Mouse (Mus musculus) hindbrain, embryonic 10.5 days (tissue): ENCODE measurements around the gene Sag. TPM values are rescaled to one million over a fixed set of nuclear protein-coding genes. Genes with fewer than 3 reads are reported as not detected.

Source experiments
- DNase-seq: peaks from one replicate; pipeline ENCODE4 v3.0.0-alpha.2; 2017; ENCODE audit warnings: low spot score
- H3K27ac ChIP-seq: fragments of 300-500 bp; sonication (generic); 2 replicates; pipeline ENCODE4 v1.5.1; 2016; ENCODE audit warnings: mild to moderate bottlenecking, moderate library complexity
- H3K27me3 ChIP-seq: fragments of 300-500 bp; sonication (generic); 2 replicates; pipeline ENCODE4 v1.6.1; 2016; ENCODE audit warnings: mild to moderate bottlenecking; ENCODE audit not compliant: poor library complexity, insufficient read depth, severe bottlenecking
- H3K36me3 ChIP-seq: fragments of 300-500 bp; sonication (generic); 2 replicates; pipeline ENCODE4 v1.6.1; 2016; ENCODE audit warnings: mild to moderate bottlenecking, moderate library complexity
- H3K4me1 ChIP-seq: fragments of 300-500 bp; sonication (generic); replicated peaks from 2 replicates; pipeline ENCODE4 v1.6.1; 2016; ENCODE audit warnings: mild to moderate bottlenecking
- H3K4me3 ChIP-seq: fragments of 300-500 bp; sonication (generic); 2 replicates; pipeline ENCODE4 v1.5.1; 2016; ENCODE audit warnings: mild to moderate bottlenecking, moderate library complexity
- H3K9me3 ChIP-seq: fragments of 300-500 bp; sonication (generic); 2 replicates; pipeline ENCODE4 v1.6.1; 2016; ENCODE audit warnings: mild to moderate bottlenecking, moderate library complexity
- WGBS: fragments of 180-500 bp; shearing (Covaris S2); methylation state at CpG from one replicate; pipeline ENCODE4 v1.1.7; 2016; 5-methylcytosine and 5-hydroxymethylcytosine counted together
- polyA plus RNA-seq: library from polyadenylated mRNA; unstranded; fragments of >200 nt; fragmentation: Nextera tagmentation; extraction: Ambion mirVana; gene quantifications from 2 replicates; pipeline ENCODE4 v1.2.1, GENCODE M21; 2016

The Sag gene
- polyA plus RNA-seq, 1 experiment from 2014 or later: 2.5 TPM

DNA sequence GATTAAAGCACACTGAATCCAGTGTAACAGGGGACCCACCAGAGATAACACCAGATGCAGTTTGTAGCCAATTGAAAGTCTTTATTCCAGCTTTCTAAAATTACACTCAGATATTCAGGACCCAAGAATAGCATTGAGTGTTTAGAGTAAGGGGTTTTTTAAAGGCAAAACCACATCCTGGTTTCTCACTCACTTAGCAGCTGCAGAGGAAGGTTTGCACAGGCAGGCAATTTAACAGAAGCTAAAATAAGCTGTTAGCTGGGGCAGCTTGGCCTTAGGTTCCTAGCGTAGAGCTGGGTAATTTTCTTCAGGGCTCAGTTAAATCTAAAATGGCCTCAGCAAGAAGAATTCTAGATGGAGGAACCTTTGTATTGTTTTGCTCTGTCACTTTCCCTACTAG is 63.2 kb downstream of the Sag start:
- WGBS: 90% methylated on average over 1 of the region's 1 CpGs
- Histone ChIP-seq H3K36me3 (no peaks in the 10 kb centered on the region), H3K9me3 (no peaks in the 10 kb centered on the region), H3K4me3 (no peak overlapping the region), H3K27ac (no peak overlapping the region), H3K27me3 (no peaks in the 10 kb centered on the region), H3K4me1 (peaks cover 11% of the 10 kb centered on the region; the same call in 1 of the 2 replicates)
- DNase-seq: no peak

- Histone ChIP-seq H3K36me3 (no peaks in the 10 kb centered on the region), H3K4me1 (peaks cover 19% of the 10 kb centered on the region; the same call in 1 of the 2 replicates), H3K27me3 (no peaks in the 10 kb centered on the region), H3K4me3 (no peak overlapping the region), H3K9me3 (no peaks in the 10 kb centered on the region), H3K27ac (no peak overlapping the region)
- no peak for DNase-seq
Measured at GRCm38 (mm10) chr1:87871546-87871945, 68.1 kb downstream of the Sag start.

DNA sequence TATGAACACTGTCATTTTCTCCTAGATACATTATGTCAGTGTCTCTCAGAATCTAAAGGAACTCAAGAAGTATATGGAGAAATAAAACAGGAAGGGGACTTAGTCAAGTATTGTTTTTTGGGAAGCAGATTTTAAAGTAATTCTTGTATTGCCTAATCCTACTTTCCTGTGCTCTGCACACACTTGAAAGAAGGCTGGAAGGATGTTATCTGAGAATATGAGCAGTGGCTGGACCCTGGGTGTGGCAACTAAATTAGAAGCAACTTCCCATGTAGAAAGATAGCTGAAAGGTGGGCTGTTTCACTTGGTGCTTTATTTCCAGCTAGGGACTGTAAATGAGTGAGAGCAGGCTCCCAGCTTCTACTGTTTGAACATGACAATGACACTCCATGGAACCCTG is 69.6 kb downstream of the Sag start:
- no peaks in the 10 kb centered on the region for H3K36me3 ChIP-seq

GRCm38 (mm10) chr1:87876065-87876464 is 72.6 kb downstream of the Sag start:
- H3K4me1 ChIP-seq: peaks cover 25% of the 10 kb centered on the region
- no peak for DNase-seq
- H3K4me3 ChIP-seq: no peak overlapping the region
- WGBS: 93% methylated on average over 1 of the region's 1 CpGs
- H3K27ac ChIP-seq: no peak overlapping the region
- no peaks in the 10 kb centered on the region for H3K9me3 ChIP-seq
- H3K27me3 ChIP-seq: no peaks in the 10 kb centered on the region
- H3K36me3 ChIP-seq: peaks cover 8% of the 10 kb centered on the region

More for the DNA sequence above, 69.6 kb downstream of the Sag start:
- no peak overlapping the region for H3K27ac ChIP-seq
- H3K9me3 ChIP-seq: no peaks in the 10 kb centered on the region
- DNase-seq: no peak
- H3K4me1 ChIP-seq: peaks cover 27% of the 10 kb centered on the region
- no peaks in the 10 kb centered on the region for H3K27me3 ChIP-seq
- no peak overlapping the region for H3K4me3 ChIP-seq

DNA sequence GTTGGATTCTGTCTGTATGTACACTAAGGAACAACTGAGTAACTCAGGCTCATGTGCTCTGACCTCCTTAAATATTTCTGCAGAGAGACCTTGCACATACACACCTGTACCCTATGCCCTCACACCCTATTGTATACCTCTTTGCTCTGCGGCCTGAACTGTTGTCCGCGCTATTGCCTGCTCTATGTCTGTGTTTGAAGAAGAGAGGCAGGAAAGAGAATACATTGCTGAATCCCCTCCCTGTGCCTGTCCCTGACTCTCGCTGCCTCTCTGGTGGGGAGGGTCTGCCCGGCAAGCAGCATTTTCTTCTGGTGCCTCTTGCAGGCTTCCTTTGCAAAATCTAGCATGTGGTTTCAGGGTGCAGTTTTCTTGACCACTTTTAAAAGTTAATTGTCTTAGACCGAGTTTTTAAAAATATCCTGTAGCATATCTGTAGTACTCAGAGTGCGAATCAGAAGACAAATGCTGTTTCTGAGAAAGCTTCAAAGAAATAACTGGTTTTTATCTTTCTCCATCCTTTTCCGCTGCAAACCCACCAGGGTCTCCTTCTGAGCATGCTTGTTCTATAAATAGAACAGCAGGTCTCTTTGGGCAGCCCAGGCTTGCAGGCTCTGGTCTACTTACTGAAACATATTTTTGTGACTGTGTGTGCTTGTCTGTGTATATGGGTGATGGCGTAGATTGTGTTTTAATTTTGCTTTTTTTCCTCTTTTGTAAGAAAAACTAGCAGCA is 74.2 kb downstream of the Sag start:
- Histone ChIP-seq H3K27me3 (no peaks in the 10 kb centered on the region), H3K9me3 (no peaks in the 10 kb centered on the region), H3K4me1 (peaks cover 20% of the 10 kb centered on the region), H3K4me3 (no peak overlapping the region), H3K27ac (no peak overlapping the region), H3K36me3 (peaks cover 17% of the 10 kb centered on the region)
- DNase-seq: no peak
- WGBS: 81% methylated on average over 9 of the region's 9 CpGs

DNA sequence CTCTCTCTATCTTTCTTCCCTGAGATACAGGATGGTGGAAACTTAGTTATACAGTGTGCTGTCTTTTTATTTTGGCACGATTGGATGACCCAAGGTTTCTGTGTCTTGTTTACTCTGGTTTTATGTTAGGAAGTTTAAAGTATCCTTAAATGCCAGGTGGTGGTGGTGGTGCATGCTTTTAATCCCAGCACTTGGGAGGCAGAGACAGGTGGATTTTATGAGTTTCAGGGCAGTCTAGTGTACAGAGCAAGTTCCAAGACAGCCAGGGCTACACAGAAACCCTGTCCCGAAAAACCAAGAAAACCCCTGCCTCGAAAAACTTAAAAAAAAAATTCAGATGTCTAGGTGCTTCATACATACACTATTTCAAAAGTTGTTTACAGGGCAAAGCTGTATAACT is 75.6 kb downstream of the Sag start:
- Histone ChIP-seq H3K4me1 (peaks cover 16% of the 10 kb centered on the region), H3K4me3 (no peak overlapping the region), H3K9me3 (no peaks in the 10 kb centered on the region), H3K27me3 (no peaks in the 10 kb centered on the region), H3K36me3 (peaks cover 31% of the 10 kb centered on the region), H3K27ac (no peak overlapping the region)
- 93% methylated on average over 3 of the region's 3 CpGs for WGBS
- no peak for DNase-seq

GRCm38 (mm10) chr1:87879494-87880325 is 76.2 kb downstream of the Sag start:
- Histone ChIP-seq H3K27ac (no peak overlapping the region), H3K4me3 (no peak overlapping the region), H3K9me3 (no peaks in the 10 kb centered on the region), H3K27me3 (no peaks in the 10 kb centered on the region), H3K4me1 (peaks cover 12% of the 10 kb centered on the region), H3K36me3 (peaks cover 37% of the 10 kb centered on the region)
- no peak for DNase-seq
- WGBS: 79% methylated on average over 3 of the region's 3 CpGs

DNA sequence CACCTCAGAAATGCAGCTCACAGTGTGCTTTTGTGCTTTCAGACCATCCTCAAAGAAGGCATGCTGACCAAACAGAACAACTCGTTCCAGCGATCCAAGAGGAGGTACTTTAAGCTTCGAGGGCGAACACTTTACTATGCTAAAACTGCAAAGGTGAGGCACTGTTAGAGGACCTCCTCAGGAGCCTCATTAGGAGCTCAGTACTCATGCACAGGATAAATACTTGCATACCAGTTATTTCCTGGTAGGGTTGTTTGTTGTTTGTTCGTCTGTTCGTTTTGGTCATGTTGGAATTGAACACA is 76.8 kb downstream of the Sag start:
- Histone ChIP-seq H3K4me3 (no peak overlapping the region), H3K4me1 (peaks cover 12% of the 10 kb centered on the region), H3K27me3 (no peaks in the 10 kb centered on the region), H3K36me3 (peaks cover 43% of the 10 kb centered on the region), H3K27ac (no peak overlapping the region), H3K9me3 (no peaks in the 10 kb centered on the region)
- no peak for DNase-seq
- 90% methylated on average over 6 of the region's 6 CpGs for WGBS

DNA sequence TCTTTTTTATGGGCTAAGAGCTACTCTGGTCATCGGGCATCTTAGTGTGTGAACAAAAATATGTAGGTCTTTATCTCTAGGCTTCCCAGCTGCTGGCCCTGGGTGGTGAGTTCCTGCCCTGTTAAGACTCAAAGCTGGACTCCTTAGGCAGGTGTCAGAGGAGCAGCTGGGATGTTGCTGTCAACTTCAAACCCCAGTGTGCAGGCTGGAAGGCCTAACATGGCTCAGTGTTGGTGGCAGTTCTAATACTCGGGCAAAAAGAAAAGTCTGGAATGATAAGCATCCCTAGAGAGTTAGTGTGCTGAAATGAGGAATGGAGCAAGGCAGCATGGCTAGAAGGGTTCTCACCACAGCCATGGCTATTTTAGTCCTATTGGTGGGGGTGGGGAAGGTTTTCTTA is 77.4 kb downstream of the Sag start:
- WGBS: 85% methylated on average over 2 of the region's 2 CpGs
- no peak for DNase-seq
- H3K36me3 ChIP-seq: peaks cover 49% of the 10 kb centered on the region

GRCm38 (mm10) chr1:87881726-87882125 is 78.2 kb downstream of the Sag start:
- Histone ChIP-seq H3K4me3 (no peak overlapping the region), H3K27me3 (no peaks in the 10 kb centered on the region), H3K36me3 (peaks cover 57% of the 10 kb centered on the region), H3K9me3 (no peaks in the 10 kb centered on the region), H3K4me1 (peaks cover 12% of the 10 kb centered on the region), H3K27ac (no peak overlapping the region)
- no peak for DNase-seq
- WGBS: 93% methylated on average over 4 of the region's 4 CpGs

More for the DNA sequence above, 77.4 kb downstream of the Sag start:
- Histone ChIP-seq H3K9me3 (no peaks in the 10 kb centered on the region), H3K27ac (no peak overlapping the region), H3K27me3 (no peaks in the 10 kb centered on the region), H3K4me3 (no peak overlapping the region), H3K4me1 (peaks cover 12% of the 10 kb centered on the region)

GRCm38 (mm10) chr1:87882554-87882953 is 79.1 kb downstream of the Sag start:
- Histone ChIP-seq H3K4me3 (no peak overlapping the region), H3K9me3 (no peaks in the 10 kb centered on the region), H3K27me3 (no peaks in the 10 kb centered on the region), H3K27ac (no peak overlapping the region), H3K36me3 (peaks cover 59% of the 10 kb centered on the region), H3K4me1 (peaks cover 8% of the 10 kb centered on the region)
- DNase-seq: no peak

DNA sequence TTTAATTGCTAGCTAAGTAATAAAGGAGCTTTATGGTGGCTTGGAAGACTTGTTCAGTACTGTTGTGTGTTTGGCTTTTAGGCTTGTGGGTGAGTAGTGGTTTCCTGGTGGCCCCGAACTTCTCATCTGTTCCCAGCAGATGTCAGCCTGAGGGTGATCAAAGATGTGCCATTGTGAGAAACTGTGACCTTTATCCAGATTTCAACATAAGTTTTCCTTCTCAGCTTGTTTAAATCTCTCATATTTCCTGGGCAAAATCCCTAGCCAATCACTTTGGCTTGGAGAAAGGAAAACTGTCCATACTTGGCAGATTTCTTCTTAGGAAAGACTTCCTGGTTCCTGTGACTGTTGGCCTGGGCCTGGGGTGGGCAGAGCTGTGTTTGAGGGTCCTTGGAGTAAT is 87.5 kb downstream of the Sag start:
- no peak for DNase-seq
- WGBS: 84% methylated on average over 1 of the region's 1 CpGs
- Histone ChIP-seq H3K27ac (no peak overlapping the region), H3K9me3 (no peaks in the 10 kb centered on the region), H3K27me3 (no peaks in the 10 kb centered on the region), H3K4me3 (no peak overlapping the region), H3K4me1 (0 out of 2 replicates have a peak, but pooled peaks cover 5% of the 10 kb centered on the region), H3K36me3 (0 out of 2 replicates have a peak, but pooled peaks cover 9% of the 10 kb centered on the region)

DNA sequence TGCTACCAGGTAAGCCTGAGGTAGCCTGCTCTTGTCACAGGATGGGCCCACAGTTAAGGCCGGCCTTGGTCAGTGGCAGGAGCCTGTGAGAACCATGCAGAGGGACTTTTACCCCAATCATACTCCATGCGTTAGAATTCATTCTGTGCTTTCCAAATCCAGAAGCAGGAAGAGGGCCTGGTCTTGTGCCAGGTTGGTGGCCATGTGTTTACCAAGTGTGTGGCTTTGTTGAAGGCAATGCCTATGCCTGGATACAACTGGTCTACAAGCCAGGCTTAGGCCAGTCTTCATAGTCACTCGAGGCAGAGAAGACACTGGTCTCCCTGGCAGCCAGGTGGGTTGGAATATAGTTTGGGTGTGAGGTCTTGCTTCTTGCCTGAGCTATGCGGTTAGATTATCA is 88.2 kb downstream of the Sag start:
- no peak for DNase-seq
- 89% methylated on average over 4 of the region's 4 CpGs for WGBS
- no peak overlapping the region for H3K4me3 ChIP-seq
- no peak overlapping the region for H3K27ac ChIP-seq
- no peaks in the 10 kb centered on the region for H3K27me3 ChIP-seq
- H3K9me3 ChIP-seq: no peaks in the 10 kb centered on the region
- 0 out of 2 replicates have a peak, but pooled peaks cover 5% of the 10 kb centered on the region for H3K4me1 ChIP-seq
- 0 out of 2 replicates have a peak, but pooled peaks cover 7% of the 10 kb centered on the region for H3K36me3 ChIP-seq
